Mouse (Mus musculus) layer of hippocampus, adult 9-11 months (tissue): ENCODE data around the gene Sh2d1b1.
"Not testable (repeated sequence)": the region's sequence is repeated elsewhere in the genome, so short reads cannot be mapped to it uniquely, and the experiment has no call there.

ENCODE experiments used
- DNase-seq: peaks from one replicate; pipeline ENCODE4 v3.0.0; 2022

The Sh2d1b1 gene

DNA sequence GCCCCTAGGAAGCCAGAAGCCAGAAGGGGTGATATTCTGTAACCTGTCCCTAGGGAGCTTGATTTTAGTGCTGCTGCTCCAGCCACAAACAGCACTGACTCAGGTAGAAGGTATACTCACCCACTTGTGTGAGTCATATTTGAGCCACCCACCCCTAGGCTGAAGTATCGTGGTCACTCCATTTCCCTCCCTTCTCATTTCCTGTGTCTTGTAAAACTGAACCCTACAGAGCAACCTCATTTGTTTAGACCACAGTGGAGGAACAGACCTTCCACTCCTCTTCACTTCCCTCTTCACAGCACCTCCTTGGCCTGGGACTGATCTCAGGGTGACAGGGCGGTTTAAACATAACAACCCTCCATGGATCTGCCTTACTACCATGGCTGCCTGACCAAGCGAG, at the start of gene Sh2d1b1:
Gene Sh2d1b1, plus strand, starts transcription at position 305 of the 400 bp plus-strand sequence.
- DNase-seq, result no peak

DNA sequence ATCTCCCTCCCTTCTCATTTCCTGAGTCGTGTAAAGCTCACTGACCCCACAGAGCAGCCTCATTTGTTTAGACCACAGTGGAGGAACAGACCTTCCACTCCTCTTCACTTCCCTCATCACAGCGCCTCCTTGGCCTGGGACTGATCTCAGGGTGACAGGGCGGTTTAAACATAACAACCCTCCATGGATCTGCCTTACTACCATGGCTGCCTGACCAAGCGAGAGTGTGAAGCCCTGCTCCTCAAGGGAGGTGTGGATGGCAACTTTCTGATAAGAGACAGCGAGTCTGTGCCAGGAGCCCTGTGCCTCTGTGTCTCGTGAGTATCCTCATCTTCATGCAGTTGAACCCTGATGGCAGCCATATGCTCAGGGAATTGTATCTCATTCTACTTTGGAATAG, 44.4 kb upstream of the Sh2d1b1 start, which contains the start of gene Sh2d1b2:
Gene Sh2d1b2, plus strand, starts transcription at position 62 of the 400 bp plus-strand sequence.
- not testable (repeated sequence) for DNase-seq

DNA sequence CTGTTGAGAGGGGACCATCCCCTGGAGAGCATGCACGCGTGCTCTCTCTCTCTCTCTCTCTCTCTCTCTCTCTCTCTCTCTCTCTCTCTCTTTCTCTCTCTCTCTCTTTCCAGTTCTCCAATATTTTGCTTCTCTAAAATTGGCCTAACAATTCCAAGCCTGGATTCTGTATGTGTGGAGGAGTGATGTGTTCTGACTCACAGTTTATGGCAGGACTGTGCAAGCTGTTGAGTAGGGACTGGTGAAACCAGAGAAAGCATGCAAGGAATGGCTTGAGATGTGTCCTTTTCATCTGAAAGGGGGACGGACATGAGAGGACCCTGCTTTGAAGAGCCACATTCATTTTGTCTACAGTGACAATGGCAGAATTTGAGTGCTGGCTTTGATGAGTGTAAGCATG, 32.1 kb upstream of the Sh2d1b1 start:
- DNase-seq, result no peak

DNA sequence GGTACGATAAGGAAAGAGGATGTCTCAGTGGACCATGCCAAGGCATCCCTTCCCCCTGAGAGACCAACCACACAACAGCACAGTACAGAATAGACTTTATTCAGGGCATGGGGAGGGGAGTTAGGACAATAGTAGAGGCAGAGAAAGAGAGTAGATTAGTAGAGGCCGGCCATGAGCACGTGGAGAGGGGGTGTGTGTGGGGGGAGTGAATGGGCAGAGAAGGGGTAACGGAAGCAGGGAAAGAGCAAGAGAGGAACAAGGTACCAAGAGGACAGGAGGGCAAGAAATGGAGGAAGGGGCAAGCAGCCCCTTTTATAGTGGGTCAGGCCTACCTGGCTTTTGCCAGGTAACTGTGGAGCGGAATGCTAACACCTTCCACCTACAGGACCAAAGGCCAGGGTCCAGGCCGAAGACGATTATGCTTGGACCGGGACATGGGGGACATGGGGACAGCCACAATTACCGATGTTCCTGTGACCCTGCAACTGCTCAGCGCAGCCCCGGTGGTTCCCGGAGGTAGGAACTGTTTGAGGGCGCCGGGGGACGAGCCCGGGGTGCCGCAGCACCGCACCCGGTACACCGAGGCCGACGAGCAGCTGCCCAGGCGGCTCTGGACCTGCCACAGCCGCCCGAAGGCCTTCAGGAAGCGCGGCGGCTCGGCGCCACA, 22.1 kb upstream of the Sh2d1b1 start:
- peak; percentile 6 for DNase-seq

DNA sequence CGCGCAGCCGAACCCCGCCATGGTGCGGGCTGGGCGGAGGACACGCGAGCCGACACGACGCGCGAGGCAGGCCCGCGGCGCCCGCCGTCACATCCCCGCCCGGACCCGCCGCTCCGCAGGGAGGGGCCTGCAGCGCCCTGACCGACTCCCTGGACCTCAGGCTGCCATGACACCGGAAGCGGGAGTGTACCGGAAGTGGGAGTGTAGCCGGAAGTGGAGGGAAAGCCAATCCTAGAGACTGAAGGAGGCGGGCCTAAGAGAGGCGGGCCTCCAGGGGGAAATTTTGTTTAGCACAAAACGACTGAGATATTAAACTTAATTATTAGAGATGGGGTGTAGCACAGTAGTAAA, 21.6 kb upstream of the Sh2d1b1 start:
- peak; percentile 91 for DNase-seq

DNA sequence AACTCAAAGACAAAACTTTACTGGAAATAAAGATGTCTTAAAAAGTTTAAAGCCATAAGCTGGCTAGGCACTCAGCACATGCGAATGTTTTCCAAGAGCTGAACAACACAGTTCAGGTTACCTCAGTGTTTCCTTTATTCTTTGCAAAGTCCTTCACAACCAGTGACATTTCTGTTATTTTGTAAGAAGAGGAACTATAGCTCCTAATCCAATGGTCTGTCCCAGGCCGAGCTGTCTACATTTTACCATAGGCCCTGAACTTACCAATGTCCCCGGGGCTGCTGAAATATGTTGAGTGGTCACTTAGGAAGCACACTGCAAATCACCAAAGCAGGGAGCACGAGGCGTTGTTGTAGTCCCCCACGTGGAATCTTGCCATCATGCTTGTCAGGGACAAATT, 6.8 kb upstream of the Sh2d1b1 start:
- DNase-seq, result no peak

DNA sequence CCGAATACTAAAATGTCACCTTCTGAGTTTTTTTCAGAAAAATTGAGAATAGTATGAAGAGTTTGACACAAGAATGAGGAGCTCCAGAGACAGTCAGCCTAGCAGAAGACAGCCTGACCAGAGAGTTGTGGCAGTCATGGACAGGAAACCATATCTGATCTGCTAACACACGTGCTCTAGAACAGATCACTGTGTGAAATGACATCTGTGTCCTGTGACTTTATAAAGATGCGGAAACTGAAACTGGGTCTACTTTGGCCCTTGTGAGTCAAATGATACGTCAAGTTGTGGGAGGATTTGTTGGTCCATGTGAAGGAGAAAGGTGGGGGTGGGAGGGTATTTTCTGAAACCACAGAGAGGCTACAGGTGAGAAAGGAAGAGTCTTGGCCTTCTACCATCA, 6.4 kb upstream of the Sh2d1b1 start:
- no peak for DNase-seq

DNA sequence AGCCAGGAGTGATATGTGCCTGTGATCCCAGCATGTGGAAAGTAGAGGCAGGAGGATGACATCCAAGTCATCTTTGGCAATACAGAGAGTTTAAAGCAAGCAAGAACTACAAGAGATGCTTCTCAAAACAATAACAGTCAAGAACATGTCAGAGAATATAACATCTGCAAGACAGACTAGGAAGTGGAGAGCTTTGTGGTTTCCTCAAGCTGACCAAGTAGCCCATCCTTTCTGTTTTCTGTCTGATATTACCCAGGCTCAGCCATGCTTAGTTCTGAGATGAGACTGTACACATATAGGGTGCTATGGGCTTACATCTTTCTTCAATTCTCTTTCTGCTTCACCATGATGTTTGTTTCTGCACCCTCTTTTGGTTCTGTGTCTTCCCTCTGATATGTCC, 3.9 kb upstream of the Sh2d1b1 start:
- DNase-seq, result no peak

DNA sequence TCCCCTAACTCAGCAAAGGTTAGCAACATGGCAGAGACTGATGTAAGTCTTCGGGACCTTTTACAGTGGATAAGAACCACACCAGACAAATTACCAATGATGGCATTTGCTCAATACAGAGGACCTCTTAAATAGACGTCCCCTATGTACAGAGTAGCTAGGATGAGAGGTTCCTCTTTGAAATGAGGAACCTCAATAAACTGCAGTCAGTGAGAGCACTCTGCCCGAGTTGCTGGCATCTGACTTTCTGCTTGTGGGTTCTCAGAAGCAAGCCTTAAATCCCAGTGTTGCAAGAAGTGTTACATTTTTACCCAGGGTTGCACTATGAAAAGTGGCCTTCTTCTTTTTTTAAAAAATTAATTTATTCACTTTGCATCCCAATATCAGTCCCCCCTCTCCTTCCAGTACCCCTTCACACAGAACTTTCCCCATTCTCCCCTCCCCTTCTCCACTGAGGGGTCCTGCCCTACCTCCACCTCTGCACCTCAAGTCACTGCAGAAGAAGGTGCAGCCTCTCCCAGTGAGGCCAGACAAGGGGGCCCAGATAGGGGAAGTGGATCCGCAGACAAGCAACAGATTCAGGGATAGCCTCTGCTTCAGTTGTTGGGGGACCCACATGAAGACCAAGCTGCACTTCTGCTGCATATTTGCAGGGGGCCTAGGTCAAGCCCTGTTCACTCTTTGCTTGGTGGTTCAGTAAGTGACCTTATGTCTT, 5.5 kb downstream of the Sh2d1b1 start:
- DNase-seq, result no peak

DNA sequence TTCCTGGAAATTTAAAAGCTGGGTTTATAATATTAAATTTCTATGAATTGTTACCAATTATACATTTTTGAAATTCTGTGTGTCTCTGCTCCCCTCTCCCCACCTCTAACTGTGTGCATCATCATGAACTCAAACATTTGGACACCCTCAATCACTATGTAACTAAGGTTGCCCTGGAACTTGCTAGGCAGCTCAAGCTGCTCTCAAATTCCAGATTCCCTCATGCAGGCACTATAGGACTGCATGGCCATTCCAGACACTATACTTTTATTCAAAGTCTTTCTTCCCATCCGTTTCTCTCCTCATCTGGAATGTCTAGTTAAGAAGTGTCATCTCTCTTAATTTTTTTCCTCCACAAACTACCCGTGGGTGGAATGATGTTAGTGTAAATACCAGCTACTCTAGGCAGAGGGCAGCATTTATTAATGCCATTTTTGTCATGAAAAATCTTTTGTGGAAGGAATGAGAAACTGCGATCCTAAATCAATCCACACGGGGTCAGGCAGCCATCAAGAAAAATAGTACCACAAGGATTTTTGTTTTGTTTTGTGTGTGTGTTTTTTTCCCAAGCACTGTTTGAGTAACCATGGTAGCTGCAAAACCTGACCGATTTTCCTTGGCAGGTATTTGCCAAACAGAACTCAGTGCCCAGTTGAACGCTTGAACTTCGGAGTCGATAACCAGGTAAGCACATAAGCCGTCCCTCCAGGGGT, 15.3 kb downstream of the Sh2d1b1 start:
- peak; percentile 51 for DNase-seq

DNA sequence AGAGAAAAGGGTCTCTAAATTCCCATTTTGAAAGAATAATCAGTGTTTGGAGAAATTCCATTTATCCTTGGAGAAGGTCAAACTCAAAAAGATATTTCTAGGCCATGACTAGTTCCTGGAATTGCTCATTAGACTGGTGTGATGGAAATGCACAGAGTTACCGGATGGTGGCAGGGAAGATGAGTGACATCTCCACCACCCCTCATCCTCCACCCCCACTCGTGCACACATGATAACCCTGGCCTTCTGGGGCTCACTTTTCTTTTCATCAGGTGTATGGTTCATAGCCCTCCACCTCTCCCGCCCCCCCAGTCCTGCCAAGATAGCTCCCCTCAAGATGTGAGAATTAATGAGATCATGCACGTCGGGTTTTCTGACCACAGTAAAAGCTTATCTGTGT, 16.1 kb downstream of the Sh2d1b1 start:
- no peak for DNase-seq

DNA sequence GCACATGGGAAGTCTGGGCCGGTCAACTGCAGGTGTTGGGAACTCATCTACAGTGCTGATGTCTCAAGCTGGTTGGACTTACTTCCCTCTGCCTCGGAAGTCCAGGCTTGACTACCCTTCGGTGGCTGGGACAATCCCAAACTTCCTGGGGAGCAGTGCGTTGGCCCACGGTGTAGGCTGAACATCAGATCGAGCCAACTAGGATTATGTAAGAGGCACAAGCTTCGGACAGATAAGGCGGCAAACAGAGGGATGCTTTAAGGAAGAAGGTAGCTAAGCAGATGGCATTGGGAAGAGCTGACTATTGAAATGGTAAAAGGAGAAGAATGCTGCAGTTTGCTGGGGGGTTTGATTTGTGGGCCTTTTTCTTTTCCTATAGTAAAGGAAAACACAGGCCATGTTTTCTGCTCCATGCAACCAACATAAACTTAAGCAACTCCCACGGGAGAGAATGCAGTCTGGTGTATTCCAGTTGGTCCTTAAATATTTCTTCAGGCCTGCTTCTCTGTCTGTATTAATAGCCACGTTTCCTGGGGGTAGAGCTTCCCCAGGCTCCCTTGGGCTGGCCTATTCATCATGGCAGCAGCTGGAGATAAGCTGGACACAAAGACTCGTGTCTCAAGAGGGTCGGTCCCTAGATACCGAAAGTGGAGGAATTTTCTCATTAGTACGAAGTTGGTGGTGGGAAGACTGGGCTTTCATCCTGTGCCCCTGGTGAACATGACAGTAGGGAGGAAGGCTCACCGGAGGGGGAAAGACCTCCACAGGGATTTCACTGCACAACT, 17.9 kb downstream of the Sh2d1b1 start:
- peak; percentile 34 for DNase-seq

DNA sequence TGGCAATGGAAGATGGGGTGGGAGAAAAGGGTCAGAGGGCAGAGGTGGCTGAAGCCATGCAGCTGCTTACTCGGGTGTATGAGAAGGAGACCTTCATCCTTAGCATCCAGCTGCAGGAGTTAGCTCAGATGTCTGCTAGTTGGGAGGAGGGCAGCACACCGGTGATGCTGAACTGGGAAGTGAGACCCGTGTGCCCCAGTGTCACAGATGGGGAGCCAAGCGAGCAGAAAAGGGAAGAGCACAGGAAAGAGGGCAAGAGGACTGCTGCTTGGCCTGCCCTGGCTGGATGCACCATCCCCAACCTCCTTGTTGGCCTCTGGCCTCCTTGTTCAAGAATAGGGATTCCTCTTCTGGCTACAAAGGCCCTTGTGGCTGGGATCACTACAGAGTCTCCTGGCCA, 22.4 kb downstream of the Sh2d1b1 start:
- DNase-seq, result no peak

DNA sequence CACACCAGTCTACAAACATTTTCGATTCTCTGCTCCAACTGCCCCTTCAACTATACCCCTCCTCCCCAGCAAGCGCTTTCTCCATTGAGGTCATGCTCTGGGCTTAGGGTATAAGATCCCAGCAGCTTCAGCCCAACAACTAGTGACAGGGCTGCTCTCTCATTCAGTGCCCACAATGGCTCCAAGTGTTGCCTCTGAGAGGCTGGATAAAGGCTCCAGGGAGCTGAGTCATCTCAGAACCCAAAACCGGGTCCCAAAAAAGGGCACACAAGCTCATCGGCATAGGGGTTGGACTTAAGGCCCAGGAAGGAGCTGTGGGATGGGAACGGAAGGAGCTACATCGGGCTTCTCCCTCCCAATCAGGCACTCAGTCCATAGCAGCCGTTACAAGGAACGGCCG, 24.6 kb downstream of the Sh2d1b1 start:
- no peak for DNase-seq

DNA sequence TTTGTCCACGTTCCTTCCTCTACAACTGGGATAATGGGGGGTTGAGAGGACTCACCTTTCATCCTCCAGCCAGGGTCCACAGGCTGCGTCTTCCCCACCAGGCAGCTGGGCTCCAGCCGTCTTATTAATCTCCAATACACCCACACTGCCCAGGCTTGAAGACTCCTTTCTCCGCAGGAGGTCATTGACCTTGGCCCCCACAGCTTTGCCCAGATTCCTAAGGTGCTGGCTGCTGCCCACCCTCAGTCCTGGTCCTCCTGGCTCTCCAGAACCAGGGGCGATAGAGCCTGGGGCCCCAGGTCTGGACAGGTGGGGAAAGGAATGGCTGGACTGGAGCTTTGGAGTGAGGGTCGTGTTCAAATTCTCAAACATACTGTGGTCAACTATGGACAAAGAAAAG, 25.3 kb downstream of the Sh2d1b1 start:
- DNase-seq, result no peak

DNA sequence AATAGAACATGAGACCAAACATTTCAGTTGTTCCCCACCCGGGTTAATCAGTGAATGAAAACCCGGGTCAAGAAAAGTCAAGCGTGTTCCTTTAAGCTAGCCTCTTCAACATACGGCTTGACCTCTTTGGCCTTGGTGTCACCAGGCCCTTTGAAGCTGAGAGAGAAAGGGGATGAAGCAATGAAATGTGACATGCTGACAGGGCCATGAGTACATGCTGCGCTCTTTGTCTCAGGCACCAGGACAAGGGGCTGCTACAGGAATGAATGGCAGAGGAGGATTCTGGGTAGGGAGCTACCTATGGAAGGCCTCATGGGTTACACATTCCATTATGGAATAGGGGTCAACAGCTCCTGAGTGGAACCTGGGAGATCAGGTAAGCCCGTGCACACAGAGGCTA, 26.0 kb downstream of the Sh2d1b1 start:
- DNase-seq, result no peak

DNA sequence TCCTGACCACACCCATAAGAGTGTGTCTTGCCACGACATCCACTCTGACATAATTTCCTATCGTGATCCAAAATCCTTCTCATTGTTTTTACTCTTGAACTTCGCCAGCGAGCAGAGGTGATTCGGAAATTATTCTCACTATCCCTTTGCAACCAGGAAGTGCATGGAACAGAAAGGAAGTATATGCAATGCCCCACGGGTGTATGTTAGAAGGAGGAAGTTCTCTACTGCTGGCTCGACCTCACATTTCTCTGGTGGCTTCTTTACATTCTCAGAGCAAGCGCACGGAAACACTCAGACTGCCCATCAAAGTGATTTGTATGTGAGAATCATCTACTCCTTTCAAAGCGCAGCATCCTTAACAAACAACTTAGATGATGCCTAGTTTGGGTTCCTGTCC, 27.9 kb downstream of the Sh2d1b1 start:
- DNase-seq, result no peak

DNA sequence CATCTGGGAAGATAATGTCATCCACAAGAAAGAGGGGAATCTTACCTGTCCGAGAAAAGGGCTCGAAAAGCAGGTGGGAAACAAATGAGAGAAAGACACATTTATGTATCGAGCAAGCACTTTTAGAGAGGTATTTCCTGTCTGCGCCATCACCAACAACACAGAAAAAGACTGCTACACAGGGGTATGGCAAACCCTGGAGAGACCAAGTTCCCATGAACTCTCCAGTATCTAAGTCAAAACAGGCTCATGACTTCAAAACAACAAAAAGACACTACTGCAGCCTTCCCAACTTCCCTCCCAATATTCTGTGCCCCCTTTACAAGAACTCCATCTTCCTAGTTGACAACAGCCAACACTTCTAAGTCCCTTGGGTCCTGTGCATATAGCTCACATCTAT, 29.1 kb downstream of the Sh2d1b1 start, which contains the start of gene Gm7694:
Gene Gm7694, minus strand, starts transcription at position 101 of the 400 bp plus-strand sequence.
- DNase-seq, result no peak

DNA sequence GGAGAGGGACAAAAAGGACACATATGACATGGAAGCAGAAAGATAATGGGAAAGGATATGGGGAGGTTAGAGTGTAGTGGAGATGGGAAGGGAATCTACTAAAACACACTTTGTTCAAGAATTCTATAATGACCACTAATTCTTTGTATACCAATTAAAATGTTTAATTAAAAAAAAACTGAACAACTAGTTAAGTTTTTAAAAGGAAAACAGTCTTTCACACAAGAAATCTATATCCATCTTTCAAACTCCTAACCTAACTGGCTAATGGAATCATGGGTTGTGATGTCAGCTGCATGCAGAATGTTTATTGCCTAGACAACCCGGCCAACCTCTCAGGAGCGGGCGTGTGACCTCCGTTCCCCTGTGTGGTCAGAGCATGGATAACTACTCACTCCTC, 31.4 kb downstream of the Sh2d1b1 start, which contains the start of gene Spata46:
Gene Spata46, plus strand, starts transcription at position 301 of the 400 bp plus-strand sequence.
- no peak for DNase-seq

DNA sequence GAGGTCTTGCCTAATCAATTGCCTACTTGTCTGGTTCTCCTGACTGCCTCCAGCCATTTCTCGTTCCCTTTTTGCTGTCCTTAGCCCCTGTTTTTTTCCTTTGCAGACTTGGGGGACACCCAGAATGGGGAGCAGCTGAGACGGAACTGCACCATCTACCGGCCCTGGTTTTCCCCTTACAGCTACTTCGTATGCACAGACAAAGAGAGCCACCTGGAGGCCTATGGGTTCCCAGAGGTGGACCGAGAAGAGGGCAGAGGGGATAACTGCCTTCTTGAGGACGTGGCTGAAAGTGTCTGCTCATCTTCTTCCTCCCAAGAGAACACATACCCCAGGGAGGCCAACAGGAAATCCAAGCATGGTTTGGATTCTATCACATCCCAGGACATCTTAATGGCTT, 34.3 kb downstream of the Sh2d1b1 start:
- DNase-seq, result no peak

DNA sequence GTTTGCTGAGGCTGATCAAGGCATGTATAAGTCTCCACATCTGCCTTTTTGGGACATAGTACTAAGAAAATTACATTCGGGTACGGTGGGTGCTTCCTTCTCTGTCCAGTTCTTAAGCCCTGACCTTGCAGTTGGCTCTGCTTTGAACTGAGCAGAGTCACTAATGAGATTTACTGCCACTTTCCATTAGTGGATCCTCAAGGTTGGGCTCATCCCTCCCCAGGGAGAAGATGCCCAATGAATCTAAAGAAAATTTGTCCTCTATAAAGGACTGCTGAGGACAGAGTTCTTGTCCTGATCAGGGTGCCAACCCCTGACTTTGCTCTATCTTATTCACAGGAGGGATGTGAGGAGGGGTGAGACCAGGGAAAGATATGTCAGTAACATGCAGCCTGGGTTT, 44.9 kb downstream of the Sh2d1b1 start:
- DNase-seq, result no peak

DNA sequence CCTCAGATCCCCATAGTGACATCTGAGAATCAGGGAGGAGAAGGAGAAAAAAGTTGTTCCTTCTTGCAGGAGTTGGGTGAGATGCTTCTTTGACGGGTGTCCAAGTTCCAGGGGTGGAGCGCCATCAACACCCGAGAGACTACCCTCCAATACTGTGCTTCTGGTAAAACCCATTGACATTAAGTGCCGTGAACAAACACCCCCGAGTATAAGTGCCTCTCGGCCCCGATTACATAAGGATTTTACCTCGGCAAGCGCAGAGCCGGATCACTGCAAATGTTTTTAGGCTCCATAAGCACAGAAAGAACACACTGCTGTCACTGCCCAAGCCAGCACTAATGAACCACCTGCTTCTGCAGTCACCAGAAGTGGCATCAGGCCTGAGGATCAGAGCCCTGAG, 45.9 kb downstream of the Sh2d1b1 start:
- no peak for DNase-seq

DNA sequence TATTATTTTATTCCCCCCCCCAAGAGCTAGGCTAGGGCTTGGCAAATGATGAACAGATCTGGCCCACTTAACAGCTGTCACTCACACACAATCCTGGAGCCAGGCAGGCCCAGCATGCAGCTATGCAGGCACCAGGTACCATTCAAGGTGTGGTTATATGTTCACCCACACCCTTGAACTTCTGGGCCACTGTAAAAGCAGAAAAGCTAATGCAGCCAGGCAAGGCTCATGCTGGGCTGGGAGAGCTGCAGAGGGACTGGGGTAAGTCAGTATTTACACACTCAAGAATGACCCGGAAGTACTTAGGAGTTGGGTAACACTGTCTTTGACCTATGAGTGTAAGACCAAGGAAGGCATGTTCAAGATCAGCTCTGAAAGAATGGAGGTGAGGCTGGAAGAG, 47.2 kb downstream of the Sh2d1b1 start:
- no peak for DNase-seq
